Mouse (Mus musculus) hindlimb bud, embryonic 11.5 days (tissue): ENCODE measurements at regions not wholly inside any gene's neighbourhood (a gene's known extent, or its start where the extent isn't known, plus 50 kb on each side); places are given as distances from the start of the nearest gene placed in this dataset.
A peak's percentile ranks its signal among the peaks of the same experiment; 100 is the strongest.
"Not testable (repeated sequence)": the region's sequence is repeated elsewhere in the genome, so short reads cannot be mapped to it uniquely, and the experiment has no call there.

Experiments used
- DNase-seq: peaks from one replicate; pipeline ENCODE4 v3.0.0-alpha.2; 2012; ENCODE audit warnings: low read depth, low spot score; ENCODE audit errors: extremely low spot score

- no peak for DNase-seq
These were observed 432.3 kb upstream of the Auts2 start for GRCm38 (mm10) chr5:132975303-132975932.

GRCm38 (mm10) chr5:132974876-132975275 is 431.7 kb upstream of the Auts2 start:
- DNase-seq, result no peak

- no peak for DNase-seq
These were observed 427.9 kb upstream of the Auts2 start for GRCm38 (mm10) chr5:132971046-132971445.

GRCm38 (mm10) chr5:132969376-132969775 is 426.2 kb upstream of the Auts2 start:
- DNase-seq, result no peak

- no peak for DNase-seq
These were observed 416.8 kb upstream of the Auts2 start for GRCm38 (mm10) chr5:132959901-132960300.

GRCm38 (mm10) chr5:132956184-132956583 is 413.0 kb upstream of the Auts2 start:
- DNase-seq, result no peak

- no peak for DNase-seq
These were observed 411.9 kb upstream of the Auts2 start for GRCm38 (mm10) chr5:132955051-132955450.

- no peak for DNase-seq
These were observed 390.4 kb upstream of the Auts2 start for GRCm38 (mm10) chr5:132933439-132933980.

GRCm38 (mm10) chr5:132929955-132930354 is 386.8 kb upstream of the Auts2 start:
- not testable (repeated sequence) for DNase-seq

- no peak for DNase-seq
These were observed 380.2 kb upstream of the Auts2 start for GRCm38 (mm10) chr5:132923365-132923764.

- no peak for DNase-seq
These were observed 365.9 kb upstream of the Auts2 start for GRCm38 (mm10) chr5:132909056-132909455.

- DNase-seq, result no peak
These were observed 365.1 kb upstream of the Auts2 start for GRCm38 (mm10) chr5:132908220-132908619.

- DNase-seq, result no peak
These were observed 349.4 kb upstream of the Auts2 start for GRCm38 (mm10) chr5:132892591-132892990.

GRCm38 (mm10) chr5:132884130-132884529 is 341.0 kb upstream of the Auts2 start:
- no peak for DNase-seq

- DNase-seq, result no peak
These were observed 339.1 kb upstream of the Auts2 start for GRCm38 (mm10) chr5:132882291-132882690.

GRCm38 (mm10) chr5:132881170-132881569 is 338.0 kb upstream of the Auts2 start:
- DNase-seq, result no peak

GRCm38 (mm10) chr5:132876336-132876840 is 333.2 kb upstream of the Auts2 start:
- no peak for DNase-seq

GRCm38 (mm10) chr5:132858846-132859510 is 315.8 kb upstream of the Auts2 start:
- no peak for DNase-seq

GRCm38 (mm10) chr5:132855619-132856510 is 312.7 kb upstream of the Auts2 start:
- DNase-seq, result peak; percentile 68

GRCm38 (mm10) chr5:132850770-132851169 is 307.6 kb upstream of the Auts2 start:
- no peak for DNase-seq

- no peak for DNase-seq
These were observed 304.9 kb upstream of the Auts2 start for GRCm38 (mm10) chr5:132848086-132848485.
